Mouse (Mus musculus) adrenal gland, postnatal 4 days (tissue): ENCODE data around the gene Tbxa2r. TPM values are rescaled to one million over a fixed set of nuclear protein-coding genes. Genes with fewer than 3 reads are reported as not detected.

ENCODE experiments used
- DNase-seq, 2 experiments: peaks; one replicate each; pipeline ENCODE4 v3.0.0; 2021 to 2022; ENCODE audit warnings: low spot score in 2 of 2, mixed read lengths in 2 of 2
- total RNA-seq, 2 experiments: library from RNA; stranded (reverse); gene quantifications; 2 replicates each; pipeline ENCODE4 v1.2.3; 2021

The Tbxa2r gene
- total RNA-seq, 2 experiments from 2014 or later: 27.3 to 30.6 TPM

DNA sequence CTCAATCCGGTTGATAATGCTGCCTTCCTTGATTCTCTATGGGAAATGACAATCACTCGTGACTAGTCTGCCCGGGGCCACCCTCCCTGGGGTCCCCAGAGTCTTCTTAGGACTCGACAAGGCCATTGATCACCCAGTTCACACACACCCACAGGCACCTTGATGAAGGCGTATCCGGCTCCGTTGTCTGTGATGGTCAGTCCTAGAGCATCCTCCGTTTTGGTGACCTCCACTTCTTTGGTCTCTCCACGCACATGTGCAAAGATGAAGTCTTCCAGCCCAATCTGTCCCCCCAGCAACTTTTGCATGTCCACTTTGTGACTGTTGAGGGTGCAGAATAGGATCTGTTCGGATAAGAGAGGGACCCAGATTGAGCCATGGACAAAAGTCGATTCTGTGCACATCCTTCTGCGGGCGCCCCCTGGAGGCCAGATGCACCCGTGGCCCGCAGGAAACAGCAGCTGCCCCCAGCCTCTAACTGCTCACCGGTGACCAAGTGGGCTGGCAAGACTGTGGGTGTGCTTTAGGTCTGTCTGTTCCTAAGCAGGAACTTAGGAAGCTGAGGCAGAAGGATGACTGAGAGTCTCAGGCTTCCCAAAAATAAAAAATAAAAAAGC lies 12.9 kb downstream of the Tbxa2r start:
- peak in 1 of 2 experiments; percentile 64 for DNase-seq

DNA sequence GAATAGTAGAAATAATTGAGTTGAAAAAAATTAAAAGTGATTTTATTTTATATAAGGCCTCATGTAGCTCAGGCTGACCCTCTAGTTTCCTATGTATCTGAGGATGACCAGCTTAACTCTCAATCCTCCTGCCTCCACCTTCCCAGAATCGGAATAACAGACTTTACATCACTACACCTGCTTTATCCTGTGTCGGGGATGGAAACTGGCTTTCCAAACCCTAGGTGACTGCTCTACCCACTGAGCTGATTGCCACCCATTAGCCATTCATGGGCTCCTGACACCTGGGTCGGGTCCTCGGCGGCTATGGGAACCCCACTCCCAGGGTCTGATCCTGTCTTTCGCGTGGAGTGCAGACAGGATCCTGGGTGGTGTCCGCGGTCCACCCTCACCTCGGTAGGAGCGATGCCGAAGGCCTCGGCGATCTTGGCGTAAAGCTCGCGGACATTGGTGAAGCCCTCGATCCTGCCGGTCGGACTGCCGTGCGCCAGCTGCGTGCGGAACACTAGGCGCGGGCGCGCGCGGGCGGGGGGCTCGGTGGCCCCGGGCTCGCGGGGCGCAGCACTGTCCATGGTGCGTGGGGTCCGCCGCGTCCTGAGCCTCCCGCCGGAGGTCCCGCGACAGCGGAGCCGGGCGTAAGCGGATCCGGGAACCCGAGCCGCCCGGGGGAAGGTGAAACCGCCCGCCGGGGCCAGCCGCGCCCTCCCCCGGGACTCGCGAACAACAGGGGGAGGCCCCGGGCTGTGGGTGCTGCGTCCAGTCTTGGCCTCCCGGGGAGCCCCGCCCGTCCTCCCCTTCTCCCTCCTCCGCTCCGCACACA lies 14.4 kb downstream of the Tbxa2r start, which contains the start of gene Gipc3:
TSS of gene Gipc3 (minus strand) at position 581 of the 820 bp plus-strand sequence.
- DNase-seq: no peak

DNA sequence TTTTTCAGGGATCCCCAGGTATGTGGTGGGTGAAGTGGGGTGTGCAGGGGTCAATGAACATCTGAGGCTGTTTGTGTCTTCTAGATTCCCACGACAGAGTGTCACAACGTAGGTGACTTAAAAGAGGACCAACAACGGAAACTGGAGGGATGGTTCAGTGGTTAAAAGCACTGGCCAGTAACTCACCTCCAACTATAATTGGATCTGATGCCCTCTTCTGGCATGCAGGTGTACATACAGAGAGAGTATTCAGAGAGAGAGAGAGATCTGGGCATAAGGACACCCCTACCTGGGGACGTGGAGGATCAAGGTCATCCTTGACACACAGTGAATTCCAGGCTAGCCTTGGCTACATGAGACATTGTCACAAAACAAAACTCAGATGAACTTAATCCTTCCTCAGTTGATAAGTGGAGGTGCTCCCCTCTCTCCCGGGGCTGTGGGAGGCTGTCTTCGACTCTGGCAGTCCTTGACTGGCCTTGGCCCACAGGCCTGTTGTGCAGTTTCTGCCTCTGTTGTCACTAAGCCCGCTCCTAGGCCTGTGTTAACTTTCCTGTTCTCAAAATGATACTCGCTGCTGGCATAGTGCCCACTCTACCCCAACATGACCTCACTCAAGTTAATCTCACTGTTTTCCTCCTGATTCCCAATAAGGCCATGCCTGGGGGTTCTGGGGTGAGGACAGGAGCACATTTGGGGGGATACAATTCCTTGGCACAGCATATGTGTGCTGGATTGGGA lies 16.1 kb downstream of the Tbxa2r start:
- no peak for DNase-seq

DNA sequence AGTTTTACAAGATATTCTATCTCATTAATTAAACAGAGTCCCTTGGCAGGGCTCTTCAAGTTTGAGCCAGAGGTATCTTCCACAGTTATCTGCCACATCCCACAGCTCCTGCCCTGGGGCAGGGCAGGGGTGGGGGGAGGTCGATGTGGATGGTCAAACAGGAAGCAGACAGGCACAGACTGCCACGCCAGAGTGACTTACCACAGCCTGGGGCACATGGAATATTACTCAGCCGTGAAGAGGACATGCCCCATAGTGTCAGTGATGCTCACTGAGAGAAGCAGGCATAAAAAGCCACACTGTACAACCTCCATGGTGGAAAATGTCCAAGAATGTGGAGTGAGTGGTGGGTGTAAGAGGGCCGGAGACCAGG lies 16.6 kb downstream of the Tbxa2r start:
- DNase-seq: no peak

DNA sequence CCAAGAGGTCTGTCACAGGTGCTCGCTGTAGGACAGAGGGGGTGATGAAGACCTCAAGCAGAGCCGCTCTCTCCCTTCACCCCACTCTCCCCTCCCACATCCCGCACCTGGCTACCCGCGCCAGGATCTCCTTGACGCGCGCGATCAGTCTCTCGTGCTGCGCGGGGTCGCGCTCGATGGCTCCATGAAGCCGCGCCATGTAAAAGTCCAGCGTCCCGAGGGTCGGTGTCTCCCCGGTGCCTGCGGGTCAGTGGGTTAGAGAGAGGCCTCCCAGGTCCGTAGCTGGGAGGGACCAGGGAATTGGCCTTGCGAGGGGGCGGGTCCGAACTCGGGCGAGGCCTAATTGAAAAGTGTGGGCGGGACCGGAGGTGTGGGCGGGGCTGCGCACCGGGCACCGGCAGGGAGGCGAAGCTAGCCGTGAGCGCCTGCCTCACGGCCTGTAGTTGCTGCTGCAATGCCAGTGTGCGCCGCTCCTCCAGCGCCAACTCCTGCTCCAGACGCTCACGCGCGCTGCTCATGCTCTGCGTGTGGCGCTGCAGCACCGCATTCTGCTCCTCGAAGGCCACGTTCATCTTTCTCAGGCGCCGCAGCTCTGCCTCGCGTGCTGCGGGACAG lies 18.0 kb downstream of the Tbxa2r start:
- DNase-seq: peak in 1 of 2 experiments; percentile 55

DNA sequence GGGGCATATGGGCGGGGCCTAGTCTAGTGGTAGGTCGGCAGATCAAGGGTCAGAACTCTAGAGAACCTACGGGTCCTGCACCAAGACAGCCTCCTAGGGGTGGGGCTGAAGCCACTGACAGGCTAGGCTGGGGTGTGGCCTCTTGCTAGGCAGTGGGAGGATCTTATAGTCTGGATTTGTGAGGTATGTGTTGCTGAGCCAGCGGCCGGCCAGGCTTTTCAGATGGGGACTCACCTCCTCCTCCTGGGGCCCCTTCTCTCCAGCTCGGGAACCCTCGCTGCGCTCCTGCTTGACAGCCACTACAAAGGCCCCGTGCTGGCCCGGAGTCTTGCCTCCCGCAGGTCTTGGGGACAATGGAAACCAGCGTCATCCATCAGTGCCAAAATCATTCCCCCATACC lies 20.6 kb downstream of the Tbxa2r start:
- DNase-seq: no peak

GRCm38 (mm10) chr10:81349961-81350350 lies 21.4 kb downstream of the Tbxa2r start:
- no peak for DNase-seq

GRCm38 (mm10) chr10:81350351-81351063 lies 22.0 kb downstream of the Tbxa2r start, which contains the start of gene Hmg20b:
TSS of gene Hmg20b (minus strand) at chr10:81350480.
- DNase-seq: peak; percentile 97 to 98

DNA sequence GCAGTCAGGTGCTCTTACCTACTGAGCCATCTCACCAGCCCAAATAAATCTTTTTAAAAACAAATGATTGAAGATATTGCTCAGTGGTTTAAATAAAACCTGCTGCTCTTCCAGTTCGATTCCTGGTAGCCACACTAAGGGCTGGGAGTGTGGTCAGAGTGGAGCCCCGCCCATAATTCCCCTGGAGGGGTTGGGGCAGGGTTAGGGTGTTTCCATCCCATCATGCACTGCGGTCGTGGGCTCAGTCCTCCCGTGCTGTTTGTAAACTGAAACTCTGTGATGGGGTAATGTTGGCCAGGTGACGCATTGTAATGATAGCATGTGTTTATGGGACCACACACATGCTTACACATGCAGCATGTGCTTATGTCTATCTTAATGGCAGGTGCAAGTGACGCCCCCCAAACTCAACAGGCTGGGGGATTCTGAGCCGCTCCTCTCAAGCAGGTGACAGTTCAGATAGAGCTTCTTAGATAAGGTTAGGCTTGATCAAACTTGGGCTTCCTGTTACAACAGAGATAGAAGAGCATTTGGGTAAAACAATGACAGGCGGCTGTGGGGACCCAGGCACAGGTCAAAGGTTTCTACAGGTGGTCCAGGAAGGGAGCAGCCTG lies 23.3 kb downstream of the Tbxa2r start:
- no peak for DNase-seq

DNA sequence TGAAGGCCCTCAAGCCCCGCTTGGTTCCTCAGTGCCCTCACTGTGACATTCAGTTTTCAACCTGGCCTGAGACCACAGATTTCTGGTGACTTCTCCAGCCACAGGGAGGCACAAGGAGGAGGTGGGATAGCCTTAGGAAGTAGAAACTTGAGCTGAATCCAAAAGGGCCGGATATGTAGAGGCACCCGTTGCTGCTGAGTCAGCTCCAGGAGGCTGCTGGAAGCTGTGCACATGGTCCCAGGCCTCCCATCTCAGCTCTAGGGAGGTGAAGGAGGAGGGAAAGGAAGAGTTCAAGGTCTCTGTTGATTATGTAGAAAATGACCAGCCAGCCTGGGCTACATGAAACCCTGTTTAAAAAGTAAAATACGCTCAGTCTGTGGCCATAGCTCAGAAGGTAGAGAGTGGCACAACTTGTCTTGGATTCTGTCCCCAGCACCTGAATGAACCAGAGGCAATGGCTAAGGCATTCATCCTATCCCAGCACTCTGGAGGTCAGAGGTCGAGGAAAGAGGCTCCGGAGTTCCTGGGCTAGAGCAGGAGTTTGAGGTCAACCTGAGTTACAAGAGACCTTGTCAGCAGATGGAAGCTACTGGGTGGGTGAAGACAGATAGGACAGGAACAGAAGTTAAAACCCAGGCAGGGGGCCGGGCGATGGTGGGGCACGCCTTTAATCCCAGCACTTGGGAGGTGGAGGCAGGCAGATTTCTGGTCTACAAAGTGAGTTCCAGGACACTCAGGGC lies 26.4 kb downstream of the Tbxa2r start:
- DNase-seq: no peak

DNA sequence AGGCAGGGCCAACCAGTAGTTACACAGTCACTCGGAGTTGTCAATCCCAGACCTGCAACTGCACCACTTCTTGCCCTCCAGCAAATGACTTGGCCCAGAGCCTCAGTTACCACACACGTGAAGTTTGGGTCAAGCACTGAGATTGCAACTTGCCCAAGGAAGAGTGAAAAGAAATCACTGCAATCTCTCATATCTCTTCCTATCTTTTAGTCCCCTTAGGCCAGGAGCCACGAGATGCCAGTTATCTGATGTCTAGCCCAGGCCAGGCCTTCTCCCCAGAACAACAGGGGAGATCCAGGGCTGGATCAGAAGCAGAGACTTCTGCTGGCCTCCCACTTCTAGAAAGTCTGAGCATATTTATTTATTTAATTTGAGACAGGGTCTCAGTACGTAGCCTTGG lies 27.0 kb downstream of the Tbxa2r start:
- DNase-seq: no peak

DNA sequence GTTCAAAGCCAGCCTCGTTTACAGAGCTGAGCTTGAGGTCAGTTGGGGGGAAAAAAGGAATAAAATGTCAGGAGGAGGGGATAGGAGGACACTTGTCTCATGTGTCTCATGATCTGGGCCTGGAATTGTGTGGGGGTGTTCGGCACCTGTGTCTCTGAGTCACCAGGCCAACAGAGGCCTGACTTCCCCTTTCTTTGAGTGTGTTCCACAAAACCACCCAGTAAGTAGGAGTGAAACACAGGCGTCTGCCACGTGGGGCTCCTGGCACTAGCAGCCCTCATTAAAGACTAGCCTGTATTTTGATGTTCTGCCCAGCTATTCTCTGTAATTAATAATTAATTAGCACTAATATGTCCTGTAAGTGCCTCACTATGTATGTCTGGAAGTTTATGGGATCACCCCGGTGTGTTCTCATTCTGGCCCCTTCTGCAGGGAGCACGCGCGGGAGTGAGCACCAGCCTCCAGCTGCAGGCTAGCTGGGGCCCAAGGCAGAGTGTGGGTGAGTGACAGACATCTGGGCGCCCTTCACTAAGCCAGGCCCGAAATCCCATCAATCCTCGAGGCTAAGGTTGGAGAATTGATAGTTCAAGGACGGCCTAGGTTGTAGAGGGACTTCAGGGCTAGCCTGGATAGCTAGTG lies 27.9 kb downstream of the Tbxa2r start:
- DNase-seq: no peak

DNA sequence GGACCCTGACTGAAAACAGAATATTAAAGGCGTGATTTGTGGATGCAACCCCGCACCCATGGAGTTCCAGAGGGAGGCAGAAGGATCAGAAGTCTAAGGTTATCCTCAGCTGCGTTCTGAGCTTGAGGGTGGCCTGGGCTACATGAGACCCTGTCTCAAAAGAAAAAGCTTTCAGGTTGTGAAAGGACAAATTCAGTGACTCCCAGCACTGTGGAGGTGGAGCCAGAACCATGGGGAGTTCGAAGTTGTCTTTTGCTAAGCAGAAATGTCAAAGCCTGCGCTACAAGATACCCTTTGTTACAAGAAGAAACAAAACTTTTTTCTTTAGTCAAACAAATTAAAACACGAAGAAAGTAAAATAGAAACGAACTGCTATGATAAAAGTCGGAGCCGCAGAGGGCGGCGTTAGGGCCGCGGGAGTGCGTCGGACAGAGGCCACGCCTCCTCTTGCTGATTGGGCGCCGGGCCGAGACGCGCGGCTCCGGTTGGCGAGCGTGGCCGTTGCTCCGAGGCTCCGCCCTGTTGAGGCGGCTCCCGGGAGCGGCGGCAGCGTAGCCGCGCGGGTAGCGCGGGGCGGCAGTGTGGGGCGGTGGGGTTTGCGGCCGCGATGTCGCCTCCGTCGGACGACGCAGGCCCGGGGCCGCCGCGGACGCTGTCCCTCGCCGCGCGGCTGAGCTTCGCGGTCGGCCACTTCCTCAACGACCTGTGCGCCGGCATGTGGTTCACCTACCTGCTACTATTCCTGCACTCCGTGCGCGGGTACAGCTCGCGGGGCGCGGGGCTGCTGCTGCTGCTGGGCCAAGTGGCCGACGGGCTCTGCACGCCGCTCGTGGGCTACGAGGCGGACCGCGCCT lies 28.7 kb downstream of the Tbxa2r start, which contains the start of gene Mfsd12:
TSS of gene Mfsd12 (plus strand) at position 501 of the 854 bp plus-strand sequence.
- peak; percentile 71 to 76 for DNase-seq

DNA sequence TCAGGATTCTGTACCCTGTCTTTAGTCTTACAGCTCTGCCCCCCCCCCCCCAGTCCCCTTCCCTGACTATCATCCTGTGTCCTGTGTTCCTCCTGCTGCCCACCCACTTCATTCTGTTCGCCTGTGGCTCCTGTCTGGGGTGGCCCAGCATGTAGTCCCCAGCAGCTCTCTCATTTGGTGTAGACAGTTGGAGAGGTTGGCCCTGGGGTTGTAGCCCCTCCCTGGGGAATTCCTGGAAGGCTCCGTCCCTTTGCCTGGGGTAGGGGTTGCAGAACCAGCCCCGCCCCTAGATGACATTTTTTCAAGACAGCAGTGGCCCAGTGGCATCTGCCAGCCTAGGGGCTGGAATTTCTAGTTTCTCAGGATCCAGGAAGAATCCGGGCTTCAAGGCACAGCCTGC lies 29.7 kb downstream of the Tbxa2r start:
- no peak for DNase-seq

- no peak for DNase-seq
Measured at GRCm38 (mm10) chr10:81358841-81359240, 30.3 kb downstream of the Tbxa2r start.

DNA sequence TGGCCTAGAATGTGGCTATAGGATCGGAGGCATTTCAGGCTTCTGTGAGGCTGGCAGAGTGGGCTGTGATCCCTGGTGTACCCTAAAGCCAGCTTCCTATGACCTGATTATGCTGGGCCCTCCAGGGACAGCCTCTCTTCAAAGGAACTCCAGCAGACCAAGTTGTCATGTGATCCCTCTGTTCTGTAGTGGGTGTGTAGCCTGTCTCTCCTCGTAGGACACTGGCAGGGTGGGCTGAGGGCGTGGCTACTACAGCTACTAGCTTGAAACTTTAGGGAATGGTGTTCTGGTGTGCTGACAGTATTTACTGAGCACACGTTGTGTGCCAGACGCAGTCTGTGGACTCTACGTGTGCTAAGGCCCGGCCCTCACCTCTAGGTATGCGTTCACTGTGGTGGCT lies 32.2 kb downstream of the Tbxa2r start:
- DNase-seq: no peak

DNA sequence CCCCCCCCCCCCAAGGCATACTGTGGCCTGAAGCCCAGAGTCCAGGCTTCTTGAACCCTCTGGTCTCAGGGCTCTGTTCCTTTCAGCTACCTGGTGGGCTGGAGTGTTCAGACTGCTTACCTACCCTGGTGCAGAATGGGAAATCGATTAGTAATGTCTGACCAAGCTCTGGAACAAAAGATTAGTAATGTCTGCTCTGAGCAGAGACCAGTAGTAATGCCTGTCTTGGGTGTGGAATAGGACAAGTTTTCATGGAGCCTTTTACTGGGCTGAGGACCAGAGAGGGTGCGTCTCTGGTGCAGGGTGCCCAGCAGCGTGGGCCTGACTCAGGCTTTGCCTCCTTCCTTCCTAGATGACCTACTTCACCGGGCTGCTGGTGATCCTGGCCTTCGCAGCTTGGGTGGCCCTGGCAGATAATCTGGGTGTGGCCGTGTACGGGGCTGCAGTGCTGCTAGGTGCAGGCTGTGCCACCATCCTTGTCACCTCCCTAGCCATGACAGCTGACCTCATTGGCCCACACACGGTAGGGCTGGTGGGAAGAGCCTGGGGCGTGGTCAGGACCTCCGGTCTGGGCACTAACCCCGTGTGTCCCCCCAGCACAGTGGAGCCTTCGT lies 33.9 kb downstream of the Tbxa2r start:
- DNase-seq: no peak
